ENCODE assay signal across 9 mouse cellular contexts in genomic region chr9:50722451-50722911, GRCm38 (mm10). TPM values are rescaled to one million over a fixed set of nuclear protein-coding genes. Genes with fewer than 3 reads are reported as not detected.
A peak's percentile ranks its signal among the peaks of the same experiment; 100 is the strongest.
DNase-seq lines count a peak whose midpoint lies in the region; ATAC-seq lines count a peak whose summit lies in the region.
"Had no signal": no experiment of that assay in that cellular context is flagged by ENCODE, and none has a peak within 500 bp of the region (broad histone marks: within the 10 kb centered on the region; RNA-seq: fewer than 3 reads in every experiment).

No protein-coding gene starts in this region.

- H3K36me3 ChIP-seq in forebrain, embryonic 10.5 days (replicated peaks), result peaks cover 11% of the 10 kb centered on the region
- H3K36me3 ChIP-seq in forebrain, embryonic 11.5 days (ENCODE audit: control insufficient read depth, insufficient read depth, low read length), result no peaks in the 10 kb centered on the region
- H3K36me3 ChIP-seq in embryonic facial prominence, embryonic 10.5 days (replicated peaks), result peaks cover 43% of the 10 kb centered on the region
- H3K36me3 ChIP-seq in limb, embryonic 10.5 days, result peaks cover 47% of the 10 kb centered on the region

- DNase-seq in forebrain, embryonic 10.5 days (ENCODE audit: extremely low spot score, low spot score), result no peak
- no peak for DNase-seq in forebrain, embryonic 11.5 days (ENCODE audit: low spot score)
- peak; percentile 89 for DNase-seq in left cerebral cortex, postnatal 4 days
- DNase-seq in left cerebral cortex, adult 11 months (ENCODE audit: low spot score), result no peak
- no peak for DNase-seq in embryonic facial prominence, embryonic 10.5 days (ENCODE audit: low spot score)
- DNase-seq in limb, embryonic 10.5 days (ENCODE audit: low spot score), result no peak
- DNase-seq in embryo, embryonic 10 days (ENCODE audit: low spot score), result no peak

- no peak overlapping the region for H3K4me3 ChIP-seq in forebrain, embryonic 10.5 days
- H3K4me3 ChIP-seq in forebrain, embryonic 11.5 days (ENCODE audit: low read depth, low read length), result no peak overlapping the region
- H3K4me3 ChIP-seq in embryonic facial prominence, embryonic 10.5 days, result no peak overlapping the region
- no peak overlapping the region for H3K4me3 ChIP-seq in limb, embryonic 10.5 days
- H3K4me3 ChIP-seq: erythroblast, embryonic 14.5 days had no signal

- WGBS in forebrain, embryonic 10.5 days, result 63% methylated on average over 8 of the region's 8 CpGs
- 62% methylated on average over 8 of the region's 8 CpGs for WGBS in forebrain, embryonic 11.5 days
- WGBS in embryonic facial prominence, embryonic 10.5 days, result 64% methylated on average over 8 of the region's 8 CpGs
- WGBS in limb, embryonic 10.5 days, result 47% methylated on average over 8 of the region's 8 CpGs

- H3K9ac ChIP-seq in forebrain, embryonic 11.5 days (ENCODE audit: low read length), result no peak overlapping the region

- no peak for ATAC-seq in forebrain, embryonic 11.5 days (replicated peaks; ENCODE audit: low FRiP score)
- no peak for ATAC-seq in granulocyte monocyte progenitor cell, adult 5-6 weeks (replicated peaks; ENCODE audit: poor library complexity, severe bottlenecking)

- no peak overlapping the region for H3K4me2 ChIP-seq in forebrain, embryonic 11.5 days (ENCODE audit: low read depth, low read length, severe bottlenecking)

- H3K9me3 ChIP-seq in forebrain, embryonic 10.5 days, result no peaks in the 10 kb centered on the region
- no peaks in the 10 kb centered on the region for H3K9me3 ChIP-seq in forebrain, embryonic 11.5 days (ENCODE audit: control insufficient read depth, low read length)
- H3K9me3 ChIP-seq in embryonic facial prominence, embryonic 10.5 days, result no peaks in the 10 kb centered on the region
- H3K9me3 ChIP-seq in limb, embryonic 10.5 days (replicated peaks), result no peaks in the 10 kb centered on the region

- H3K4me1 ChIP-seq in forebrain, embryonic 10.5 days, result peaks cover 54% of the 10 kb centered on the region
- peaks cover 16% of the 10 kb centered on the region for H3K4me1 ChIP-seq in forebrain, embryonic 11.5 days (replicated peaks; ENCODE audit: control insufficient read depth, insufficient read depth, low read length)
- H3K4me1 ChIP-seq in embryonic facial prominence, embryonic 10.5 days, result peaks cover 61% of the 10 kb centered on the region
- H3K4me1 ChIP-seq in limb, embryonic 10.5 days, result peaks cover 62% of the 10 kb centered on the region

- no peaks in the 10 kb centered on the region for H3K27me3 ChIP-seq in forebrain, embryonic 10.5 days (ENCODE audit: poor library complexity, severe bottlenecking)
- H3K27me3 ChIP-seq in forebrain, embryonic 11.5 days (ENCODE audit: control insufficient read depth, insufficient read depth, low read length), result no peaks in the 10 kb centered on the region
- H3K27me3 ChIP-seq in embryonic facial prominence, embryonic 10.5 days (replicated peaks; ENCODE audit: low read depth, poor library complexity, severe bottlenecking), result no peaks in the 10 kb centered on the region
- H3K27me3 ChIP-seq in limb, embryonic 10.5 days (ENCODE audit: low read depth, poor library complexity, severe bottlenecking), result no peaks in the 10 kb centered on the region

- H3K27ac ChIP-seq in forebrain, embryonic 10.5 days, result 0 out of 2 replicates have a peak overlapping the region, but pooled peaks have one; percentile 25
- H3K27ac ChIP-seq in forebrain, embryonic 11.5 days (ENCODE audit: low read depth, low read length), result no peak overlapping the region
- H3K27ac ChIP-seq in embryonic facial prominence, embryonic 10.5 days (replicated peaks), result 0 out of 2 replicates have a peak overlapping the region, but pooled peaks have one; percentile 15
- peak overlapping the region; percentile 62; the same call in 1 of the 2 replicates for H3K27ac ChIP-seq in limb, embryonic 10.5 days

- intact Hi-C loops in left cerebral cortex, postnatal 4 days (cut with DNase I), result no loop called here

RNA-seq across cellular contexts. Expression of gene Dixdc1, which starts 16.8 kb away (rescaled TPM):
- 22.2 and 23.0 TPM in 2 replicates for polyA plus RNA-seq in forebrain, embryonic 10.5 days (2016; fragmentation: Nextera tagmentation; extraction: Ambion mirVana)
- polyA plus RNA-seq in forebrain, embryonic 11.5 days (2014; fragmentation: Nextera tagmentation; extraction: Ambion mirVana), result 18.1 and 19.5 TPM in 2 replicates
- 10 to 100 TPM; 65.3 to 66.0 TPM for total RNA-seq in left cerebral cortex, postnatal 4 days (2021)
- polyA plus RNA-seq in embryonic facial prominence, embryonic 10.5 days (2016; fragmentation: Nextera tagmentation; extraction: Ambion mirVana), result 31.6 and 32.6 TPM in 2 replicates
- 33.8 and 36.8 TPM in 2 replicates for polyA plus RNA-seq in limb, embryonic 10.5 days (2016; fragmentation: Nextera tagmentation; extraction: Ambion mirVana)
- total RNA-seq in granulocyte monocyte progenitor cell, adult 5-6 weeks (2014; fragmentation: Nextera tagmentation), result 0.11 and 0.82 TPM in 2 replicates
- 0.10 and 0.39 TPM in 2 replicates for total RNA-seq in granulocyte monocyte progenitor cell, adult 5-6 weeks (2017)
- polyA plus RNA-seq: erythroblast, embryonic 14.5 days had no signal

RNA-seq across cellular contexts. Expression of gene 2310030G06Rik, which starts 23.9 kb away (rescaled TPM):
- polyA plus RNA-seq in forebrain, embryonic 10.5 days (2016; fragmentation: Nextera tagmentation; extraction: Ambion mirVana), result 2.1 and 2.5 TPM in 2 replicates
- 0.79 and 2.3 TPM in 2 replicates for polyA plus RNA-seq in forebrain, embryonic 11.5 days (2014; fragmentation: Nextera tagmentation; extraction: Ambion mirVana)
- total RNA-seq in left cerebral cortex, postnatal 4 days (2021), result 1 to 10 TPM; 1.8 to 2.0 TPM
- 3.8 and 4.1 TPM in 2 replicates for polyA plus RNA-seq in embryonic facial prominence, embryonic 10.5 days (2016; fragmentation: Nextera tagmentation; extraction: Ambion mirVana)
- 2.6 and 2.8 TPM in 2 replicates for polyA plus RNA-seq in limb, embryonic 10.5 days (2016; fragmentation: Nextera tagmentation; extraction: Ambion mirVana)
- total RNA-seq in granulocyte monocyte progenitor cell, adult 5-6 weeks (2014; fragmentation: Nextera tagmentation), result not detected in 2 replicates
- not detected in 2 replicates for total RNA-seq in granulocyte monocyte progenitor cell, adult 5-6 weeks (2017)
- polyA plus RNA-seq: erythroblast, embryonic 14.5 days had no signal

RNA-seq across cellular contexts. Expression of gene Cryab, which starts 28.6 kb away (rescaled TPM):
- 3.2 and 5.7 TPM in 2 replicates for polyA plus RNA-seq in forebrain, embryonic 10.5 days (2016; fragmentation: Nextera tagmentation; extraction: Ambion mirVana)
- polyA plus RNA-seq in forebrain, embryonic 11.5 days (2014; fragmentation: Nextera tagmentation; extraction: Ambion mirVana), result 5.5 and 6.0 TPM in 2 replicates
- 10 to 100 TPM; 39.1 to 40.9 TPM for total RNA-seq in left cerebral cortex, postnatal 4 days (2021)
- polyA plus RNA-seq in embryonic facial prominence, embryonic 10.5 days (2016; fragmentation: Nextera tagmentation; extraction: Ambion mirVana), result 12.3 and 12.9 TPM in 2 replicates
- polyA plus RNA-seq in limb, embryonic 10.5 days (2016; fragmentation: Nextera tagmentation; extraction: Ambion mirVana), result 2.4 and 3.1 TPM in 2 replicates
- 1.6 TPM in 1 of 2 replicates, not detected in the other for total RNA-seq in granulocyte monocyte progenitor cell, adult 5-6 weeks (2014; fragmentation: Nextera tagmentation)
- 2.5 TPM in 1 of 2 replicates, not detected in the other for total RNA-seq in granulocyte monocyte progenitor cell, adult 5-6 weeks (2017)
- polyA plus RNA-seq: erythroblast, embryonic 14.5 days had no signal

RNA-seq across cellular contexts. Expression of gene Hspb2, which starts 29.7 kb away (rescaled TPM):
- polyA plus RNA-seq in forebrain, embryonic 10.5 days (2016; fragmentation: Nextera tagmentation; extraction: Ambion mirVana), result 0.69 and 1.1 TPM in 2 replicates
- polyA plus RNA-seq in forebrain, embryonic 11.5 days (2014; fragmentation: Nextera tagmentation; extraction: Ambion mirVana), result 0.73 TPM in 1 of 2 replicates, not detected in the other
- 1 to 10 TPM; 1.0 to 1.3 TPM for total RNA-seq in left cerebral cortex, postnatal 4 days (2021)
- 2.8 and 3.7 TPM in 2 replicates for polyA plus RNA-seq in embryonic facial prominence, embryonic 10.5 days (2016; fragmentation: Nextera tagmentation; extraction: Ambion mirVana)
- not detected in 2 replicates for polyA plus RNA-seq in limb, embryonic 10.5 days (2016; fragmentation: Nextera tagmentation; extraction: Ambion mirVana)
- not detected in 2 replicates for total RNA-seq in granulocyte monocyte progenitor cell, adult 5-6 weeks (2014; fragmentation: Nextera tagmentation)
- not detected in 2 replicates for total RNA-seq in granulocyte monocyte progenitor cell, adult 5-6 weeks (2017)
- polyA plus RNA-seq: erythroblast, embryonic 14.5 days had no signal

RNA-seq across cellular contexts. Expression of gene Fdxacb1, which starts 45.6 kb away (rescaled TPM):
- 12.2 and 14.5 TPM in 2 replicates for polyA plus RNA-seq in forebrain, embryonic 10.5 days (2016; fragmentation: Nextera tagmentation; extraction: Ambion mirVana)
- 12.6 and 14.0 TPM in 2 replicates for polyA plus RNA-seq in forebrain, embryonic 11.5 days (2014; fragmentation: Nextera tagmentation; extraction: Ambion mirVana)
- 1 to 10 TPM; 5.9 to 8.3 TPM for total RNA-seq in left cerebral cortex, postnatal 4 days (2021)
- 13.2 and 13.4 TPM in 2 replicates for polyA plus RNA-seq in embryonic facial prominence, embryonic 10.5 days (2016; fragmentation: Nextera tagmentation; extraction: Ambion mirVana)
- polyA plus RNA-seq in limb, embryonic 10.5 days (2016; fragmentation: Nextera tagmentation; extraction: Ambion mirVana), result 12.6 and 14.0 TPM in 2 replicates
- 9.8 and 14.9 TPM in 2 replicates for total RNA-seq in granulocyte monocyte progenitor cell, adult 5-6 weeks (2014; fragmentation: Nextera tagmentation)
- 6.3 and 7.1 TPM in 2 replicates for total RNA-seq in granulocyte monocyte progenitor cell, adult 5-6 weeks (2017)
